14 mouse cellular contexts compared by ENCODE assay signal in the genomic region with DNA sequence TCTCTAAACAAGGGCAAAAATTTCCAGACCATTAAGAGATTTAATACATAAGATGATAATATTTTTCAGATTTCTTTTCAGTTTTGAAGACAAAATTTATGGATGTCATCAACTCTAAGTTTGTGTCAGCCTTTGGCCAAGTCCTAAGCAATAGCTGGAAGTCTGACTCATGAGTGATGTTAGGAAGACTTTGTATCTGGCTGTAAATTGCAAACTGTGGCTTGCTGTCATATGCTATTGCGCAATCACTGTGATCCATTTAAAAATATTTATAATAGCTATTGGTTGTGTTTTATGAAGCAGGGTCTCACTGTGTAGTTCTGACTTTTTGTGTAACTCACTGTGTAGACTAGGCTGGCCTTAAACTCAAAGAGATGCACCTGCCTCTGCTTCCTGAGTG.
"Had no signal": no experiment of that assay in that cellular context is flagged by ENCODE, and none has a peak within 500 bp of the region (broad histone marks: within the 10 kb centered on the region; RNA-seq: fewer than 3 reads in every experiment).

No protein-coding gene starts in this region.

- DNase-seq: gastrocnemius, postnatal 14 days; gastrocnemius, postnatal 36 days; heart, adult 11 months; heart, adult 2 months; heart, postnatal 14 days; heart, postnatal 36 days; kidney, adult 11 months; kidney, adult 2 months; kidney, adult 9 months; kidney, postnatal 10 days; kidney, postnatal 25 days; kidney, postnatal 4 days; liver; liver, embryonic 13.5 days had no signal
